Mouse (Mus musculus) megakaryocyte, embryonic 14.5 days (primary cell): ENCODE data around the gene Rsph9. TPM values are rescaled to one million over a fixed set of nuclear protein-coding genes. Genes with fewer than 3 reads are reported as not detected.
A peak's percentile ranks its signal among the peaks of the same experiment; 100 is the strongest.

Experiments used
- H3K27me3 ChIP-seq: replicated peaks from 2 replicates; pipeline ENCODE3; 2012; ENCODE audit warnings: inconsistent platforms
- H3K36me3 ChIP-seq: replicated peaks from 2 replicates; pipeline ENCODE3; 2012; ENCODE audit warnings: low read length, inconsistent platforms, mixed read lengths
- H3K4me1 ChIP-seq: 2 replicates; pipeline ENCODE4 v1.6.1; 2012; ENCODE audit warnings: inconsistent platforms
- H3K4me3 ChIP-seq: replicated peaks from 2 replicates; pipeline ENCODE3; 2012; ENCODE audit warnings: moderate library complexity, mild to moderate bottlenecking, inconsistent platforms
- H3K9me3 ChIP-seq: 2 replicates; pipeline ENCODE4 v1.6.1; 2012; ENCODE audit warnings: inconsistent platforms
- FLI1 ChIP-seq: IDR thresholded peaks from 2 replicates; pipeline ENCODE4 v1.6.1; 2012; ENCODE audit warnings: low read length, inconsistent platforms, mixed read lengths
- GATA1 ChIP-seq: IDR thresholded peaks from 3 replicates; pipeline ENCODE4 v1.6.1; 2012; ENCODE audit warnings: mixed read lengths, low read length, inconsistent platforms, borderline replicate concordance
- polyA plus RNA-seq: library from polyadenylated mRNA; stranded (reverse); fragments of >175 nt; gene quantifications from 2 replicates; pipeline ENCODE4 v1.2.3, GENCODE M21; 2012; ENCODE audit warnings: low replicate concordance; ENCODE audit not compliant: insufficient read depth

The Rsph9 gene
- polyA plus RNA-seq, 1 experiment, result not detected

DNA sequence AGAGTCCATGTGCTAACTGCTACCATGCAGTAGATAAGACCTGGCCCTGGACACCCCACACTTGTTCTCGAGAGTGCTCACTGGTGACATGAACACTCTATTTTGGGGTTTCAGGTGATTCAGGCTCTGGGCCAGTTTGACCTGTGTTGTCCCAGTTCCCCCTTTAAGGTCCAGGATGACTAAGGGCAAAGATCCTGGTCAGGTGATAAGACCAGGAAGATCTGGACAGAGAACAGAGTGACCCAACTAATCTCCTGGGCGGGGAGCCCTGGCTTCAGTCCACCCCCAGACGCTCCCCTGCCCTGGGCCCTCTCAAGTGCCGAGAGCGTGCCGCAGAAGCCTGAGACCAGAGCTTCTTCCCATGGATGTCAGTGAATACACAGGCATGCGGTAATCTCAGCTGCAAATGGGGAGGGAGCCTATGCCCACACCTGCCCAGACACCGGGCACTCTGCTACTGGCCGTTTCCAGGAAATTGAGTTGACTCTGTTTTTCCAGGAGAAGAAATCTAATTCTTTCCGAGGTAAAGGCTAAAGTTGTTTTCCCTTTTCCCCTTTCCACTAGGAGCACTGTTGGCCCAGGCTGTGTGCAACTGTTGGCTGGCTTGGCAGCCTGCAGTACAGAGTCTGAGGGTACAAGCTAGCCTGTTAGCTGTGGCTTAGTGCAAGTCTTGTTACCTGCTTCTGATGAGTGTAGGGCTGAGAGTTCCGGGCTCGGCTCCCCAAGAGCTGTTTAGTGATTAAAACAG is 19.9 kb downstream of the Rsph9 start:
- no peak for TF ChIP-seq GATA1
- no peak for TF ChIP-seq FLI1
- H3K36me3 ChIP-seq, result peaks cover 90% of the 10 kb centered on the region
- no peak overlapping the region for H3K4me3 ChIP-seq

DNA sequence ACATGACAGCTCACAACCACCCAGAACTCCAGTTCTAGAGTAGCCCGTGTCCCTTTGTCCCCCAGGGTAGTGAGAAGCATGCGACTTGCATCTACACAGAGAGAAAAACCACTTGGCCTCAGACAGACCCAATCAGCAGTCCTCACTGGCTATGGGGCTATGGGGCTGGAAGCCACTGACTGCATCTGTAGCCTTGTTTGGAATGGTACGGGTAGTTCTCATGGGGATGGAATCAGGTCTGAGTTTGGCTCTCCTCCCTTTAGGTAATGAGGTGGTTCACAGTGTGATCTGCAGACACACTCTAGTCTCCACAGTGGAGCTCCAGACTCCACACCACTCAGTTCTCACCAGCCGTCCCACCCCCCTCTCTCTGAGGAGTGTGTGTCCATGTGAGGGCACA is 20.7 kb downstream of the Rsph9 start:
- H3K9me3 ChIP-seq, result no peaks in the 10 kb centered on the region
- no peaks in the 10 kb centered on the region for H3K27me3 ChIP-seq
- H3K4me3 ChIP-seq, result no peak overlapping the region
- no peaks in the 10 kb centered on the region for H3K4me1 ChIP-seq
- TF ChIP-seq GATA1 (no peak), FLI1 (no peak)
- H3K36me3 ChIP-seq, result peaks cover 90% of the 10 kb centered on the region

More for the DNA sequence above, 19.9 kb downstream of the Rsph9 start:
- H3K9me3 ChIP-seq, result no peaks in the 10 kb centered on the region
- no peaks in the 10 kb centered on the region for H3K27me3 ChIP-seq
- H3K4me1 ChIP-seq, result peaks cover under 1% of the 10 kb centered on the region; the same call in 1 of the 2 replicates

DNA sequence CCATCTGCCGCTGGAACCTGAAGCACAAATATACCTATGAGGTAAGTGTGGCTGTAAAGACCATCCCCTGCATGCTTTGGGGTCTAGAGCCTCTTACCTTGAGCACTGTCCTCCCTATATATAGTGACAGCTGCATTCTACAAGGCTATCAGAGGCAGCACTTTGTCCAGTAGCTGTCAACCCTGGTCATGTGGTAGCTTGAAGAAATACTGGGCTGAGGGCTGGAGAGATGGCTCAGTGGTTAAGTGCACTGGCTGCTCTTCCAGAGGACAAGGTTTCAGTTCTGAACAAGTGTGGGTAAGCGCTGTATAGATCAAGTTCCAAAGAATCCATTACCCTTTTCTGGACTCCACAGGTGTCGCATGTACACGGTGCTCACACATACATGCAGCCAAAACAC is 21.2 kb downstream of the Rsph9 start:
- no peak overlapping the region for H3K4me3 ChIP-seq
- no peaks in the 10 kb centered on the region for H3K27me3 ChIP-seq
- no peaks in the 10 kb centered on the region for H3K4me1 ChIP-seq
- peaks cover 90% of the 10 kb centered on the region for H3K36me3 ChIP-seq
- H3K9me3 ChIP-seq, result no peaks in the 10 kb centered on the region
- TF ChIP-seq FLI1 (no peak), GATA1 (no peak)

DNA sequence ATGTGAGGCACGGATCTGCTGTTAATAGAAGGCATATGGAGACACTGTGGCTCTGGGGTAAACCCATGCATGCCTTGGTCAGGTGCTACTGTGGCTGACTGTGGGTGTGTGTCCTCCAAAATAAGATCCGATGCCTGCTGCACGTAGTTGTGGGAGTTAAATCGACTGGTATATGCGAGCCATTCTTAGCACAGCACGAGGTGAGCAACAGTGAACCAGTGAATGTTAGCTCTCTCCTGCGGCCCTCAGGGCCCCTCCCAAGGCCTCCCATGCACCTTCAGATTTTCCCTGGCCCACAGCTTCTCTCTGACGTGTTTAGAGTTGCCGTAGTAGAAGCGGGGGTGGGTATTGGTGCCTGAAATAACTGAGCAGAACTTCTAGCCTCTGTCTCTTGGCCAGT is 24.4 kb downstream of the Rsph9 start:
- no peak for TF ChIP-seq GATA1
- TF ChIP-seq FLI1, result no peak
- Histone ChIP-seq H3K9me3 (no peaks in the 10 kb centered on the region), H3K27me3 (no peaks in the 10 kb centered on the region), H3K4me3 (no peak overlapping the region), H3K4me1 (peaks cover 17% of the 10 kb centered on the region), H3K36me3 (peaks cover 90% of the 10 kb centered on the region)

DNA sequence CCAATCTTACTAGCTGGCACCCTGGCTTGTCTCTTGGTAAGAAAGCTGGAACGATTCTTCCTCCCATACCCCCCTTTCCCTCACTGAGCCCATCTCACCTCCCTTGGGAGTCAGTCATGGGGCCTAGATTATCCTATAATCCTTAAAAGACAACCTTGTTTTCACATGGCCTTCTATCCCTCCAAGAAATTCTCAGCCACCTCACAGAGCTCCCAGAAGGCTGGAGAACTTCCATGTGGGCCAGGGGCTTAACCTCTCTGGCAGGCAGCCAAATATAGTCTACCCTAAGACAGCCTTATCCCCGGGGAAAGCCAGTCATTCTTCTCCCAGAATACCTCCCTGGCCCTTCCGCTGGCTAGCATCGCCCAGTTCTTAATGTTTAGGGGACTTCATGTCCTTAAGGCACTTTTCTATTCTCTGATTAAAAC is 25.6 kb downstream of the Rsph9 start:
- Histone ChIP-seq H3K36me3 (peaks cover 90% of the 10 kb centered on the region), H3K4me1 (peaks cover 23% of the 10 kb centered on the region), H3K4me3 (no peak overlapping the region), H3K9me3 (no peaks in the 10 kb centered on the region), H3K27me3 (no peaks in the 10 kb centered on the region)
- TF ChIP-seq GATA1 (no peak), FLI1 (no peak)

DNA sequence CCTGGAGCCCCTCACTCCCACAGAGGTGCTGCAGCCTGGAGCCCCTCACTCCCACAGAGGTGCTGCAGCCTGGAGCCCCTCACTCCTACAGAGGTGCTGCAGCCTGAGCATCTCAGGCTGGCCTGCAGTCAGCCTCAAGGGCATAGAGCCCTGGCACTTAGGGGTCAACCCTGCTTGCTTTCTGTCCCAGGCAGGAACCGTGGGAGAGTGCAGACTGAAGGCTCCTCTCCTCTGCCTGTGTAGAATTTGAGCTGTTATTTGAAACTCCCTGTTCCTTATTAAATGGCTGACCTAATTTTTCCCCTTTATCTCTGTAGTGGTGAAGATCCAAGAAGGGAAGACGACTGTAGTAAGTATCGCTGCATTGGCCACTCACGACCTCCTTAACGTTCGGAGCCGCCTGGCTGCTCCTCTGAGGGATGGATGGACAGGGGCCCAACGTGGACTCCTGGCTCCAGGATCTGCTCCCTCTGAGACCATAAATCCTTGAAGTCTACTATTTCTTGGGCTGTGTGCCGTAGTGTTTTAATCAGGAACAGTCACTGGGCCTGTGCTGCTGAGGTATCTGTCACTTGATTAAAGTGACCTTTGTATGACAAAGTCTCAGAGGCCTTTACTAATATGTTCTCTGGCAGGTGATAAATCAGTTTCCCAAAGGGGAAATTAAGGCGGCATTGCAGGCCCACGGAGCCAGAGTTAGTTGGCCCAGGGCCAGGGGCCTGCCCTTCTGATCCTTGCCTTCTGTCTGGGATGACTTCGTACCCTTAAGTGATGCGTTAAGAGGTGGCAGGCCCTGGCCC is 26.2 kb downstream of the Rsph9 start:
- no peak for TF ChIP-seq GATA1
- no peak for TF ChIP-seq FLI1
- H3K9me3 ChIP-seq, result no peaks in the 10 kb centered on the region
- H3K4me1 ChIP-seq, result peaks cover 24% of the 10 kb centered on the region
- H3K36me3 ChIP-seq, result peaks cover 89% of the 10 kb centered on the region
- H3K27me3 ChIP-seq, result no peaks in the 10 kb centered on the region
- H3K4me3 ChIP-seq, result no peak overlapping the region

DNA sequence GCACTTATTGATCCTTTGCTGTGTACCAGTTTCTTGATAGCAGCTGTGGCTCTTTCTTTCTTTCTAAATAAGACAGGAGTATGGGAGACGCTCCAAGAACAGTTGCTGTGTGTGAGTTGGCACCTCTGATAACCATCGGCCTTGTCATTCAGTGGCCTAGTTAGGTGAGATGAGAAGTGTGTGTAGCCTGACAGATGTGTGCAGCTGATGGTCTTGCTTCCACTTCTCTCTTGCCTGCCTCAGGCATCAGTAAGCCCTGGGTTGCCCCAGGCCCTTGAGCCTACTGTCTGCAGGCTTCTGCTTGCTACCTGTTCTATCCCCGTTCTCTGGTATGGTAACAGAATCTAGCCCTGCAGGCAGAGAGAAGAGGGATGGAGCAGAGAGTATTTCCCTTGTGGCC is 27.1 kb downstream of the Rsph9 start:
- H3K4me3 ChIP-seq, result no peak overlapping the region
- TF ChIP-seq FLI1 (no peak), GATA1 (no peak)
- no peaks in the 10 kb centered on the region for H3K9me3 ChIP-seq
- H3K4me1 ChIP-seq, result peaks cover 32% of the 10 kb centered on the region
- H3K36me3 ChIP-seq, result peaks cover 84% of the 10 kb centered on the region
- no peaks in the 10 kb centered on the region for H3K27me3 ChIP-seq

DNA sequence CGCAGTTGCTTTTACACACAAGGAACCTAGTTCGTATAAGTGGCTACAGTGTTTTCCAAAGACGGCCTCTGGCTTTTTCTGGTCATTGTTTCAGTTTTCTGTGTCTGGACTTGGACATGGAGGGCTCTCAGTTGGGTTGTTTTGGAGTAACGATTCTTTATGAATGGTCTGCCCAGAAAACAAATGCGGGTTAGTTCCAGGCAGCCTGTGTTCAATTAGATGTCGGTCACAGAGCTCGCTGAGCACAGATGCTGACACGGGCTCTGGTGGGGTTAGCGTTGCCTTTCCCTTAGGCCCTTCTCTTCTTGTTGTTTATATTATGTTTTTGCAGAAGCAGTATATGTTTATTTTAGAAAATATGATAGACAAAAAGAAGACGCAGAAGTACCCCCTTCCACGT is 27.9 kb downstream of the Rsph9 start:
- Histone ChIP-seq H3K27me3 (no peaks in the 10 kb centered on the region), H3K4me3 (no peak overlapping the region), H3K9me3 (no peaks in the 10 kb centered on the region), H3K4me1 (peaks cover 37% of the 10 kb centered on the region), H3K36me3 (peaks cover 81% of the 10 kb centered on the region)
- no peak for TF ChIP-seq FLI1
- TF ChIP-seq GATA1, result no peak

DNA sequence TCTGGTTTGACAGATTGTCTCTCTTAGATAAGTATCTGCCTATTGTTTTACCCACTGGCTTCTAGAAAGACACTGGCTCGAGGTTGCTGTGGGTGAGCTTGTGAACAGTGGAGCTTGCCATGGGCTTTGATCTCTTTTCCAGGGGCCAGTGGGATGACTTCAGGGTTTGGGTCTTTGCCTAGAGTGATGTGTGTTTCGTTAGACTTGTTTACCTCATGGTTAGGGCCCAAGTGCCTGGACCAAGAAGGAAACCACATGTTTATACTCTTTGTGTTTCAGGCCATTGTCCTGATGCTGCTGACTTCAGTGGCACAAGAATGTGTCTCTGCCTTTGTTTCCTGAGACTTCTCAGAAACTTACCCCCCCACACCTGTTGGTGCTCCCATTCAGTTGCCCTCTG is 28.5 kb downstream of the Rsph9 start:
- Histone ChIP-seq H3K27me3 (no peaks in the 10 kb centered on the region), H3K4me3 (no peak overlapping the region), H3K4me1 (peaks cover 37% of the 10 kb centered on the region), H3K36me3 (peaks cover 80% of the 10 kb centered on the region), H3K9me3 (no peaks in the 10 kb centered on the region)
- TF ChIP-seq GATA1, result no peak

DNA sequence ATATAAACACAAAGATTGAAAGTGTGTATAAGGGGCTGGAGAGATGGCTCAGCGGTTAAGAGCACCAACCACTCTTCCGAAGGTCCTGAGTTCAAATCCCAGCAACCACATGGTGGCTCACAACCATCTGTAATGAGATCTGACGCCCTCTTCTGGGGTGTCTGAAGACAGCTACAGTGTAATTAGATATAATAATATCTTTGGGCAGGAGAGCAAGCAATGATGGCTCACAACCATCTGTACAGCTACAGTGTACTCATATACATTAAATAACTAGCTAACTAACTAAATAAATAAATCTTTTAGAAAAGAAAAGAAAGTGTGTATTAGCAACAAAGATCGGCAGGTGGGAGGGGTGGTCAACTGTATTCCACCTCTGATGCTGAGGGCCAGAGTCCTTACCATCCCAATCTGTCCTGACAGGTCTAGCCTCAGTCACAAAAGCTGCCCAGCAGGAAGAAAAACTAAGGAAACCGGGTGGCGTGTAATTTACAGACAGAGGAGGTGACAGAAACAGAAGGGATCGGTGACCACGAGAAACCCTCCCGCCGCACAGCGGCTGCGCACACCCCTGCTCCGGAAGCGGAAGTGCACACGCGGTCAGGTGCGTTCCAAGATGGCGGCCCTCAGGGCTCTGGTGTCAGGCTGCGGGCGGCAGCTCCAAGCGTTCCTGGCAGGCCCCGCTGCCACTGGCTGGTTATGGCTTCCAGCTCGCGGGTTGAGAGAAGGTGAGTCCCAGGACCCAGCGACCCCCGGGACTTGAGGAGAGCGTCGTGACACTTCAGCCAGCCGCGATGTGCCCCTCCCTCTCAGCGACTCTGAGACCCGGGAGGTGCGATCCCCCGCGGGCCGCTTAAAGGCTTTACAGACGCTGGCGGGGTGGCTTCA is 33.4 kb downstream of the Rsph9 start, which contains the start of gene Mrps18a:
TSS of gene Mrps18a (plus strand) at position 585 of the 888 bp plus-strand sequence.
- Histone ChIP-seq H3K4me3 (peak within 1 kb of the TSS; percentile 94), H3K4me1 (peaks cover 31% of the 10 kb centered on the region), H3K36me3 (peaks cover 31% of the 10 kb centered on the region), H3K9me3 (no peaks in the 10 kb centered on the region), H3K27me3 (peaks cover 5% of the 10 kb centered on the region)
- peak; percentile 31; the same call in 1 of the 2 replicates for TF ChIP-seq FLI1
- no peak for TF ChIP-seq GATA1
